Mouse (Mus musculus) stomach, embryonic 16.5 days (tissue): Measurements from ENCODE around the gene Ankk1. TPM values are rescaled to one million over a fixed set of nuclear protein-coding genes. Genes with fewer than 3 reads are reported as not detected.

Source experiments
- ATAC-seq: fragments of 200-750 bp; cut with Nextera tagmentation; 2 replicates; pipeline ENCODE4 v1.8.0; 2017; ENCODE audit warnings: moderate number of reproducible peaks, moderate TSS enrichment; ENCODE audit not compliant: insufficient read depth, low FRiP score
- H3K27ac ChIP-seq: fragments of 300-500 bp; sonication (generic); 2 replicates; pipeline ENCODE4 v1.5.1; 2014; ENCODE audit warnings: low read length
- H3K27me3 ChIP-seq: fragments of 300-500 bp; sonication (generic); 2 replicates; pipeline ENCODE4 v1.6.1; 2014; ENCODE audit warnings: low read length, control low read depth, mixed read lengths; ENCODE audit not compliant: control insufficient read depth, insufficient read depth
- H3K36me3 ChIP-seq: fragments of 300-500 bp; sonication (generic); 2 replicates; pipeline ENCODE4 v1.6.1; 2014; ENCODE audit warnings: low read length; ENCODE audit not compliant: control insufficient read depth, insufficient read depth
- H3K4me1 ChIP-seq: fragments of 300-500 bp; sonication (generic); 2 replicates; pipeline ENCODE4 v1.6.1; 2014; ENCODE audit warnings: low read length, control low read depth, mixed read lengths; ENCODE audit not compliant: control insufficient read depth, insufficient read depth
- H3K4me2 ChIP-seq: fragments of 300-500 bp; sonication (generic); 2 replicates; pipeline ENCODE4 v1.6.1; 2014; ENCODE audit warnings: low read depth, low read length, mixed read lengths
- H3K4me3 ChIP-seq: fragments of 300-500 bp; sonication (generic); replicated peaks from 2 replicates; pipeline ENCODE4 v1.5.1; 2014; ENCODE audit warnings: mild to moderate bottlenecking, low read length
- H3K9ac ChIP-seq: fragments of 300-500 bp; sonication (generic); 2 replicates; pipeline ENCODE4 v1.6.1; 2014; ENCODE audit warnings: low read length
- H3K9me3 ChIP-seq: fragments of 300-500 bp; sonication (generic); replicated peaks from 2 replicates; pipeline ENCODE4 v1.6.1; 2016; ENCODE audit warnings: low read length, control low read depth; ENCODE audit not compliant: control insufficient read depth
- WGBS: fragments of 180-500 bp; shearing (Covaris S2); extraction: QIAGEN DNeasy Blood & Tissue Kit; methylation state at CpG from one replicate; pipeline ENCODE4 v1.1.7; 2014; 5-methylcytosine and 5-hydroxymethylcytosine counted together
- polyA plus RNA-seq: library from polyadenylated mRNA; unstranded; fragments of >200 nt; fragmentation: Nextera tagmentation; extraction: Ambion mirVana; gene quantifications from 2 replicates; pipeline ENCODE4 v1.2.1, GENCODE M21; 2015

Gene Ankk1
- polyA plus RNA-seq, 1 experiment from 2014 or later = 3.4 TPM

DNA sequence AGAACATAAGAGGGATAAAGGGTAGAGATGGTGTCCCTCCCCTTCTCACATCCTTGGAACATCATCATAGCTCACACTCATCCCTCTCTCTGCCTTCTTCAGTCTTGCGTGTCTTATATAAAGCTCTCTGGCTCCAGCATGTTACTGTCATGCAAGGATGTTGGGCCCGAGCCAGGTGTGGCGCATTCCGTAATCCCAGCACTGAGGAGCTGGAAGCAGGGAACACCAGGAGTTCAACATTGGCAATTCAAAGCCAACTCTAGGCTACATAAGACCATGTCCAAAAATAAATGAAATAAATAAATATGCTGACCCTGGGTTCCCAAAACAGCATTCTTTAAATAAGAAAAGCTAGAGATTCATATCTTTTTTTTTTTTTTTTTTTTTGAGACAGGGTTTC is 46.9 kb downstream of the Ankk1 start:
- no peak overlapping the region for H3K4me3 ChIP-seq
- H3K4me2 ChIP-seq = no peak overlapping the region
- H3K9me3 ChIP-seq = no peaks in the 10 kb centered on the region
- no peak overlapping the region for H3K27ac ChIP-seq
- WGBS = 77% methylated on average over 4 of the region's 4 CpGs
- no peaks in the 10 kb centered on the region for H3K27me3 ChIP-seq
- no peaks in the 10 kb centered on the region for H3K36me3 ChIP-seq
- no peak overlapping the region for H3K9ac ChIP-seq
- no peaks in the 10 kb centered on the region for H3K4me1 ChIP-seq
- no peak for ATAC-seq

- Histone ChIP-seq H3K4me1 (no peaks in the 10 kb centered on the region), H3K27ac (no peak overlapping the region), H3K4me2 (no peak overlapping the region), H3K9ac (no peak overlapping the region), H3K27me3 (no peaks in the 10 kb centered on the region), H3K36me3 (no peaks in the 10 kb centered on the region), H3K9me3 (no peaks in the 10 kb centered on the region), H3K4me3 (no peak overlapping the region)
- 74% methylated on average over 2 of the region's 2 CpGs for WGBS
- ATAC-seq = no peak
These were observed 52.9 kb downstream of the Ankk1 start for GRCm38 (mm10) chr9:49373946-49374345.

DNA sequence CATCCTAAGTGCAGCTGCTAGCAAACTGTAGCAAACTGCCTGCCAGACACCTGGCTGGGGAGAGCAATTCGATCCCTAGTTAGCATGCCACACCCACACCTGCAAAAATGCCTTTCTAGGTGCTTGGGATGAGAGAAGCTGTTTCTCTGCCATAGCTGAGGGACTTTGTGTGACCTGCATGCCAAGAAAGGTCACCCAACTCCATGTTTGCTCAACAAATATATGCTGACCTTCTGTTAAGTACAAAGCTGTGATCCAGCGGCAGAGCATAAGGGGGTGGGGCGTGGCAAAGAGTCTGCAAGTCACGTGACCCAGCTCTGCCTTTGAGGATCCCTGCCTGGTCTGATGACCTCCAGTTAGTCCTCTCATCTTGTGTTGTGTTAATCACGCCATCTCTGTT is 61.1 kb downstream of the Ankk1 start:
- Histone ChIP-seq H3K27me3 (no peaks in the 10 kb centered on the region), H3K9ac (no peak overlapping the region), H3K27ac (no peak overlapping the region), H3K4me1 (no peaks in the 10 kb centered on the region; the same call in 1 of the 2 replicates), H3K4me3 (no peak overlapping the region), H3K4me2 (no peak overlapping the region), H3K9me3 (no peaks in the 10 kb centered on the region), H3K36me3 (no peaks in the 10 kb centered on the region)
- WGBS = 7% methylated on average over 5 of the region's 5 CpGs
- peak; percentile 62 for ATAC-seq

Other genes with a start within 250 kb of the Ankk1 start
- not detected in 2 replicates for gene Gm4894, start 176.5 kb downstream of the Ankk1 start, polyA plus RNA-seq
- 0.06 TPM in 1 of 2 replicates, not detected in the other for gene Drd2, start 86.4 kb downstream of the Ankk1 start, polyA plus RNA-seq
- 1.4 TPM in 2 replicates for gene Ttc12, start 59.2 kb upstream of the Ankk1 start, polyA plus RNA-seq